Mouse (Mus musculus): ENCODE results near the gene Crlf1.

DNA sequence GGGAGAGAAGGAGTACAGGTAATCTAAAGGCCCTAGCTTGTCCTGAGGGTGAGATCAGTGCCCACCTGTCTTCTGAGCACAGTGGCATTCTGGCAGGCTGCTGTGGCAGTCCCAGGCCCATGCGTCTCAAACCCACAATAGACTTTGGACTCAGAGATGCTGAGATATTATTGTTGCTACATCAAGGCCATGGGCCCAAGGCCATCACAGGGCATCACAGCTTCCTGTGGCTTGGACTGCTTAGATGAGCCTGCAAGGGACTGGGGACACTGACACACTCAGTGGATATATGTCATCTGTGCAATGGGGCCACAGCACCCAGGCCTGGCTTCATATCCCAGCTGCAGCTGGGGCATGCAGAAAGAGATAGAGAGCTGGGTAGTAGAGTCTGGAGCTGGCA lies 36.0 kb upstream of the Crlf1 start:
- TF ChIP-seq TAL1 (IDR thresholded peaks at IDR 0.05; ENCODE audit: low read length) (no peak), GATA1 (IDR thresholded peaks at IDR 0.05; ENCODE audit: low read length) (no peak)

Data from erythroblast, embryonic 14.5 days (primary cell).